In genomic region chr6:141435160-141435559, GRCm38 (mm10) we compare ENCODE assay signal across 18 mouse cellular contexts.
DNase-seq lines count a peak whose midpoint lies in the region; ATAC-seq lines count a peak whose summit lies in the region.
"Had no signal": no experiment of that assay in that cellular context is flagged by ENCODE, and none has a peak within 500 bp of the region (broad histone marks: within the 10 kb centered on the region; RNA-seq: fewer than 3 reads in every experiment).

No protein-coding gene starts in this region.

- no peaks in the 10 kb centered on the region for H3K9me3 ChIP-seq in hindbrain, embryonic 13.5 days
- H3K9me3 ChIP-seq in hindbrain, embryonic 12.5 days (replicated peaks) = no peaks in the 10 kb centered on the region
- no peaks in the 10 kb centered on the region; the same call in 1 of the 2 replicates for H3K9me3 ChIP-seq in lung, embryonic 16.5 days (ENCODE audit: control insufficient read depth, low read length)
- H3K9me3 ChIP-seq in limb, embryonic 10.5 days (replicated peaks) = no peaks in the 10 kb centered on the region
- H3K9me3 ChIP-seq: embryonic facial prominence, embryonic 13.5 days; hindbrain, embryonic 15.5 days; midbrain, embryonic 12.5 days had no signal

- peak; percentile 4 for DNase-seq in embryo, embryonic 9.5 days (ENCODE audit: extremely low spot score)
- no peak for DNase-seq in embryo, embryonic 10.5 days (ENCODE audit: low spot score)
- DNase-seq in lung, postnatal 10 days = no peak
- DNase-seq in limb, embryonic 10.5 days (ENCODE audit: low spot score) = no peak
- DNase-seq in adrenal gland, postnatal 4 days (ENCODE audit: low spot score in 2 of 2) = no peak
- DNase-seq: adrenal gland, postnatal 36 days; cerebellum, adult 11-12 months; cerebellum, postnatal 10 days; gastrocnemius, postnatal 14 days; heart, adult 18-20 months; lung, postnatal 14 days had no signal

- H3K4me1 ChIP-seq in hindbrain, embryonic 13.5 days (replicated peaks) = peaks cover 15% of the 10 kb centered on the region
- peaks cover 12% of the 10 kb centered on the region for H3K4me1 ChIP-seq in hindbrain, embryonic 12.5 days
- peaks cover 19% of the 10 kb centered on the region; the same call in 1 of the 2 replicates for H3K4me1 ChIP-seq in lung, embryonic 16.5 days (replicated peaks; ENCODE audit: control insufficient read depth, insufficient read depth, low read length)
- H3K4me1 ChIP-seq in limb, embryonic 10.5 days = peaks cover 20% of the 10 kb centered on the region

- H3K9ac ChIP-seq in hindbrain, embryonic 13.5 days = no peak overlapping the region
- H3K9ac ChIP-seq in hindbrain, embryonic 12.5 days = no peak overlapping the region
- no peak overlapping the region for H3K9ac ChIP-seq in lung, embryonic 16.5 days (ENCODE audit: low read length)
- H3K9ac ChIP-seq: embryonic facial prominence, embryonic 13.5 days; hindbrain, embryonic 15.5 days; midbrain, embryonic 12.5 days had no signal

- no peak overlapping the region for H3K4me2 ChIP-seq in hindbrain, embryonic 13.5 days
- no peak overlapping the region for H3K4me2 ChIP-seq in hindbrain, embryonic 12.5 days (replicated peaks)
- H3K4me2 ChIP-seq in lung, embryonic 16.5 days (ENCODE audit: low read depth, low read length) = no peak overlapping the region
- H3K4me2 ChIP-seq: embryonic facial prominence, embryonic 13.5 days; heart, embryonic 13.5 days; hindbrain, embryonic 15.5 days; midbrain, embryonic 12.5 days had no signal

- 0 out of 2 replicates have a peak overlapping the region, but pooled peaks have one; percentile 69 for H3K27ac ChIP-seq in hindbrain, embryonic 13.5 days
- no peak overlapping the region for H3K27ac ChIP-seq in hindbrain, embryonic 12.5 days
- H3K27ac ChIP-seq in lung, embryonic 16.5 days (ENCODE audit: low read length) = peak overlapping the region; percentile 54; the same call in 1 of the 2 replicates
- peak overlapping the region; percentile 58; the same call in 1 of the 2 replicates for H3K27ac ChIP-seq in limb, embryonic 10.5 days

- H3K4me3 ChIP-seq in hindbrain, embryonic 13.5 days = no peak overlapping the region
- H3K4me3 ChIP-seq in hindbrain, embryonic 12.5 days = no peak overlapping the region
- no peak overlapping the region for H3K4me3 ChIP-seq in lung, embryonic 16.5 days (ENCODE audit: low read length)
- no peak overlapping the region for H3K4me3 ChIP-seq in limb, embryonic 10.5 days
- H3K4me3 ChIP-seq: embryonic facial prominence, embryonic 13.5 days; heart, embryonic 13.5 days; hindbrain, embryonic 15.5 days; midbrain, embryonic 12.5 days had no signal

- no peak for ATAC-seq in hindbrain, embryonic 13.5 days (ENCODE audit: low FRiP score)
- no peak for ATAC-seq in hindbrain, embryonic 12.5 days (ENCODE audit: low FRiP score)
- no peak for ATAC-seq in lung, embryonic 16.5 days (ENCODE audit: low read depth)

- H3K27me3 ChIP-seq in hindbrain, embryonic 13.5 days = no peaks in the 10 kb centered on the region
- H3K27me3 ChIP-seq in hindbrain, embryonic 12.5 days = no peaks in the 10 kb centered on the region
- H3K27me3 ChIP-seq in lung, embryonic 16.5 days (ENCODE audit: control insufficient read depth, insufficient read depth, low read depth, low read length) = no peaks in the 10 kb centered on the region
- H3K27me3 ChIP-seq in limb, embryonic 10.5 days (ENCODE audit: low read depth, poor library complexity, severe bottlenecking) = no peaks in the 10 kb centered on the region
- H3K27me3 ChIP-seq: embryonic facial prominence, embryonic 13.5 days; heart, embryonic 13.5 days; hindbrain, embryonic 15.5 days; midbrain, embryonic 12.5 days had no signal

- 76% methylated on average over 4 of the region's 4 CpGs for WGBS in hindbrain, embryonic 13.5 days
- 70% methylated on average over 4 of the region's 4 CpGs for WGBS in hindbrain, embryonic 12.5 days
- WGBS in lung, embryonic 16.5 days = 53% methylated on average over 4 of the region's 4 CpGs
- WGBS in limb, embryonic 10.5 days = 69% methylated on average over 4 of the region's 4 CpGs

- H3K36me3 ChIP-seq in hindbrain, embryonic 13.5 days = no peaks in the 10 kb centered on the region
- H3K36me3 ChIP-seq in hindbrain, embryonic 12.5 days = no peaks in the 10 kb centered on the region
- H3K36me3 ChIP-seq in lung, embryonic 16.5 days (ENCODE audit: control insufficient read depth, insufficient read depth, low read length) = no peaks in the 10 kb centered on the region
- H3K36me3 ChIP-seq in limb, embryonic 10.5 days = no peaks in the 10 kb centered on the region
- H3K36me3 ChIP-seq: hindbrain, embryonic 15.5 days; midbrain, embryonic 12.5 days had no signal
